Mouse (Mus musculus) MEL-GATA-1-ER (cell line): ENCODE results near the gene Tnni3k.

Source experiments
- DNase-seq: peaks from one replicate; pipeline ENCODE4 v3.0.0-alpha.2; 2012; ENCODE audit warnings: low read depth; ENCODE audit errors: extremely low read depth

The Tnni3k gene

DNA sequence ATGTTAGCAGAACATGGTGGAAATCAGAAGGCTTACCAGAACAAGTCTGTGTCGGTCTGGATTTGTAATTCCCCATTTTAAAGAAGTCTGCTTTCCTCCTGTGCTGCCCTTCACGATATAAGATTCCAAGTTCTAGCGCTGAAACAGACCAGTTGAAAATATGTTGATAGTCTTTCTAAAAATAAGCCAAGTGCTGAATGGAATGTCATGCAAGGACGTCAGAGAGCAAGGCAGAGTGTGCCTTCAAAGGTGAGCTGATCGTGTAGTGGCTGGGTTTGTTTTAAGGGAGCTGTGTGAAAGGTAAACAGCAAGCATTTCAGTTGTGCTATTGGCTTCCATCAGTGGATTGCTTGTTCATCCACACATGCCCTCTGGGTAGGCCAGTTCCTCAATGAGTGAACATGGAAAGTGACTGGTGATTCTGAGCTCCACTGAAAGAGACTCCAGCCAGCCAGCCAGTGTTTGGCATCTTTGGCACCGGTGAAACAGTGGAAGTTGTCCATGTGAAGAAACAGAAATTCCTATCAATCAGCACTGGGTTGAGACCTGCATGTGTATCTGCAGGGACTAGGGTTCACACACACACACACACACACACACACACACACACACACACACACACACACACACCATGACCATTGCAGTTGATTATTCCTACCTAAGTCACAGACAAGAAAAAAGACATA, at the start of gene Tnni3k:
TSS of gene Tnni3k (minus strand) at position 177 of the 686 bp plus-strand sequence.
- no peak for DNase-seq

DNA sequence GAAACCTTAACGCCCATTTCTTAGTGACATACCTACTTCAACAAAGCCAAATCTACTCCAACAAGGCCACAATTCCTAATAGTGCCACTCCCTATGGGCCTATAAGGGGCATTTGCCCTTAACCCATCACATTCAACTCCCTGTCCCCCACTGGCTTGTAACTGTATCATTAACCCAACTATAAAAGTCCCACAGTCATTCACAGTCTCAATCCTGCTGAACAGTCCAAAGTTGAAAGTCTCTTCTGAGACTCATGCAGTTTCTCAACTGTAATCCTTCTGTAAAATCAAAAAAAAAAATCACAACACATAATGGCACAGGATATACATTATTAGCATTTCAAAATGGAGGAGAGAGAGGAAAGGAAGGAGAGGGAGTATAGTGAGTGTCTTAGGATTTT, 44.1 kb upstream of the Tnni3k start:
- DNase-seq: no peak

DNA sequence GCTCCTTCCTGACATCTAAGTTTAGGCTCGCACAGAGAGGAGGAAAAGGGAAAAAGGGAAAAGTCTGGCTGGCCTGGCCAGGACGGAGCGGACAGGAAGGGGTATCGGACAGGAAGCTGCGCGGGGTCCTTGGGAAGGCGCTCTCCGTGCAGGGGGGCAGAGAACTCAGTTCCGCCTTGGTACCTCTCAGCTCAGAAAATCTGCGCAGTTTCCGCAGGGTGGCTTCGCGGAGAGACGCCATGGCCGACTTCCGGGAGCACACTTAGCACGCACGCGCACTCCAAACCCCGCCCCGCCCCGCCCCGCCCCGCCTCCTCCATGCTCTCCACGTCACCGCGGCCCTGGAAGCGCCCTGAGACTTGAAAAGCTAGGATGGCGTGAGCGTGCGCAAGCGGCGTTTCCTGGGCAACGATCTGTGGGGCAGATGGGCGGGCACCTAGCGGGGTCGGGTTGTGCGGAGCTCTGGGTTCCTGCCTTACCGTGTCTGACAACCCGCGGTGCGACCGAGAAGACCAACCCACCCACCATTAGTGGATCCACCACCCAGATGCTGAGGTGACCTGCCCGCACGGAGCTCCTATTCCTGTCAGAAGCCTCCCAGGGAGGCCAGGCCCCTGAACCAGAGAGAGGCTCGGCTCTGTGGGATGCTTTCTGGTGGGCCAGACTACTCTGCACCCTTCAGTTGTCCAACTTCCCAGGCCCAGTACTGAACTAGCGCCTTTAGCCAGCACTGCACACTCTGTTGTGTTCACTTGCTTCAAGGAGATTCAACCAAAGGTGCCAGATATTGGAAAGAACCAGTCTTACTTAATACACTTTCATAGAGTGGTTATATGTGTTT, 38.1 kb upstream of the Tnni3k start, which contains the start of the genes Fpgt and Lrriq3:
TSS of gene Fpgt (minus strand) at position 288 of the 841 bp plus-strand sequence.
TSS of gene Lrriq3 (plus strand) at position 319 of the 841 bp plus-strand sequence.
- DNase-seq: peak; percentile 86

DNA sequence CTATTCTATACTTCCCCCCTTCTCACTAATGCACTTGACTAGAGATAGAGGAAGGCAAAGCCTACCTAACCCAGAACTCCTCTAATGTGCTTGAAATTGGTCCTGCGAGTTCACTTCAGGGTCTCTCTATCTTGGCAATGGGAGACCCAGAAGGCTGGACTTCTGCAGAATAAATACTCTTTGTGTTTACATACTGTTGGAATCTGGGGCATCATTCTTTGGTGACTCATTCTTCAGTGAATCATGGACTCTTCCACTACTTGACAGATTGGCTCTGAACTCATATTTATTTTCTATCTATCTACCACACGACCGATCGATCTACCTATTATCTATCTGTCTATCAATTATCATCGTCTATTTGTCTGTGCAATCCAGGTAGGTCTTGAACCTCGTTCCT, 36.9 kb upstream of the Tnni3k start:
- no peak for DNase-seq

DNA sequence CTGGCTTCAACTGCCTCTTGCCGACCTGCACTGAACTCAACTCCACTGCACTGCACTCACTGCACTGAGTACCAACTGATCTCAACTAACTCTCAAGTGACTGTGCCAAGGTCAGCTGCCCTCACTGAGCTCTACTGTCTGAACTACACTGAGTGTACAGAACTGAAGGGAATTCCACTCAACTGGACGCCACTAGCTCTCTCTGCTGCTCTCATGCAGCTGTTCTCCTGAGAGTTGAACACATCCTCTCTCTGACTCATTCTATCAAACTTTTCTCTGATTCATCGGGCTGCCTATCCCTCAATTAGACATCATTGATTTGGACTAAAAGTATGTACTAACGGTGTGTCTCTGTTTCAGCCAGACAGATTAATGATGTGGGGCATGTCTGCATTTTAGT, 22.7 kb upstream of the Tnni3k start:
- DNase-seq: no peak

DNA sequence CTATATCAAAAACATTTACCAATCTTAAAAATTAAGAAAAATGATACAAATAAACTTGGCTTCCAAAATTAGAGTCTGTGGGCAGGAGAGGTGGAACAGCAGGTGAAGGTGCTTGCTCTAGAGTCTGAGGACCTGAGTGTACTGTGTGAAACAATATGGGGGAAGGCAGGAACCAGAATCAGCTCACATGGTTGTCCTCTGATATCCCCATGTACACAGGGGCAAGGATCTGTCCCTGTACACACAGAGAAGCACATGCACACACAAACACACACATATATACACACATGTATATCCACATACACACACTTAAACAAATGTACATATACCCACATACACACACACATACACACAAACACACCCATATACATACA, 4.2 kb upstream of the Tnni3k start:
- DNase-seq: no peak

DNA sequence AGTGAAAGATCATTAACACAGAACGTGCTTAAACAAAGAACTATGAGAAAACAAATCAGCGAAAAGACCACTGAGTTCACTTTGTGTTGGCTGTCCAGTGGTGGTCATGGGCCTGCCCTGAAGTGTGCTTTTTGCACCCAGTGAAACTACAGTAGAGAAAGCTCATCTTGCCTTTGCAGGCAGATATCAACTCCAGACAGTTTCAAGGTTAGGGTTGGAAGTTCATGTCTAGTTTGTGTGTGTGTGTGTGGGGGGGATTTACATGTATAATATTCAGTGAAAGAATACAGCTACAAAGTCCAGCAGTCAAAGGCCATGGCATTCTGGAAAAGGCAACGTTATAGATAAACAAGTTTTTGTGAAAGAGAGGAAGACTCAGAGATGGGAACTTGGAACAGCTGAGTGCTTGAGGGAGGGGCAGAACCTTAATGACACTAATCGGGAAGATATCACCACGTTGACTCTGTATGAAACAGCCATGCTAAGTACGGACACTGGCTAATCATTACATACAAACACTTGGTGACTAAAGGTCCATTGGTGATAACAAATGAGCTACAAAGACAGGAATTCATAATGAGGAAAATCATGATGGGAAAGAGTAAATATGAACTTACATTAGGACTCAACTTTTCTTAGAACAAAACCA, 3.7 kb upstream of the Tnni3k start:
- no peak for DNase-seq

DNA sequence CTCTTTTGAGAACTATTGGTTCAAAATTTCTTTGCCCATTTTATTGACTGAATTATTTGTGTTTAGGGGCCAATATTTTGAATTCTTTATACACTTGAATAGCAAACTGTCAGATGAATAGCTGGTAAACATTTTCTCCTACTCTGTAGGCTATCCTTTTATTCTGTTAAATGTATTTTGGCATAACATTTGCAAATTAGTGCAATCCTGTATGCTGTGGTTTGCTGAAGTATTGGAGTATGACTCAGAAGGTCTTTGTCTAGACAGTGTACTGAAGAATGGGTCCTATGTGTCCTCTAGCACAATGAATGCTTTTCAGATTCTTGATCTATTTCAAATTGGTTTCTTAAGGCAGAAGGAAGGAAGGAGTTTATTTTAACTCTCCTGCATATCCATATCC, 2.4 kb upstream of the Tnni3k start:
- DNase-seq: no peak

DNA sequence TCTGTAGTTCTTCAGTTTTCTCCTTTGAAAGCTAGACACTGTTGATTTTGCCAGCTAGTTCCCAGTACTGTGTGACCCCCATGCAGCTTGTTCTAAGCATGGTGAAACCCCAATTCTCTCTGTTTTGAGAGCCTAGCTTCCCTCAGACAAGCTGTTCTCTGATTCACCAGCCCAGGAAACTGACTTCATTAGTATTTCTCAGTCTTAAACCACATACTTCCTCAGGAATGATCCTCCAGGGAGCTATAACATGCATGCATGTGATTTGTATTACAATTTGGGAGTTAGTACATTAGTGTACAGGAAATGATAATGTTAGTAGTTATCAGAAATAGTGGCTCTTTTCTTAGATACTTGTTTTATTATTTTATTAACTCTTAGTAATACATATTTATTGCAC, 1.4 kb upstream of the Tnni3k start:
- no peak for DNase-seq

DNA sequence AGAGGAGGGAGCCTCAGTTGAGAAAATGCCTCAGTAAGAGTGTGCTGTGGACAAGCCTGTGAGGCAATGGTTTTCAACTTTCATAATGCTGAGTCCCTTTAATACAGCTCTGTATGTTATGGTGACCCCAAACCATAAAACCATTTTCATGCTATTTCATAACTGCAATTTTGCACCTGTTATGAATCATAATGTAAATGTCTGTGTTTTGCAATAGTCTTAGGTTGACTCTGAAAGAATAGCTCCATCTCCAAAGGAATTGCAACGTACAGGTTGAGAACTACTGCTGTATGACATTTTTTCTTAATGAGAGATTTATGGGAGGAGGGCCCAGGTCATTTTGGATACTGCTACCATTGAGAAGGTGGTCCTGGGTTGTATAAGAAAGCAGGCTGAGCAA, 2.0 kb downstream of the Tnni3k start:
- DNase-seq: no peak

DNA sequence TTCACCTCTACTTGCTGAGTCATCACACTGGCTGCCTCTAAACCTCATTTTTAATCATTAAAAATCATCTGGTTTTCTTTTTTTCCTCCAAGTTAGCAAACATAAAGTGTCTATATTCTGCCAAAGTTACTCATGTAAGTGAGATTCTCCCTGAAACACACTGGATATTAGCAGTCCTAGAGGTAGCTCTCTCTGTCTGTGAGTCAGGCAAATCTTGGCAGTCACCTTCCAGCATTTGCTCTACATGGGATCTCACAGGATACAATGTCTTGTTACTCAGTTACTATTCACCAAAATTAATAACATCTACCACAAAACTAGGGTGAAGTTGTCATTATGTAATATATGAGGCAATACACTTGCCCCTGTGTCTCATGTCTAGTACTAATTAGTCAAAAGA, 3.2 kb downstream of the Tnni3k start:
- DNase-seq: no peak

DNA sequence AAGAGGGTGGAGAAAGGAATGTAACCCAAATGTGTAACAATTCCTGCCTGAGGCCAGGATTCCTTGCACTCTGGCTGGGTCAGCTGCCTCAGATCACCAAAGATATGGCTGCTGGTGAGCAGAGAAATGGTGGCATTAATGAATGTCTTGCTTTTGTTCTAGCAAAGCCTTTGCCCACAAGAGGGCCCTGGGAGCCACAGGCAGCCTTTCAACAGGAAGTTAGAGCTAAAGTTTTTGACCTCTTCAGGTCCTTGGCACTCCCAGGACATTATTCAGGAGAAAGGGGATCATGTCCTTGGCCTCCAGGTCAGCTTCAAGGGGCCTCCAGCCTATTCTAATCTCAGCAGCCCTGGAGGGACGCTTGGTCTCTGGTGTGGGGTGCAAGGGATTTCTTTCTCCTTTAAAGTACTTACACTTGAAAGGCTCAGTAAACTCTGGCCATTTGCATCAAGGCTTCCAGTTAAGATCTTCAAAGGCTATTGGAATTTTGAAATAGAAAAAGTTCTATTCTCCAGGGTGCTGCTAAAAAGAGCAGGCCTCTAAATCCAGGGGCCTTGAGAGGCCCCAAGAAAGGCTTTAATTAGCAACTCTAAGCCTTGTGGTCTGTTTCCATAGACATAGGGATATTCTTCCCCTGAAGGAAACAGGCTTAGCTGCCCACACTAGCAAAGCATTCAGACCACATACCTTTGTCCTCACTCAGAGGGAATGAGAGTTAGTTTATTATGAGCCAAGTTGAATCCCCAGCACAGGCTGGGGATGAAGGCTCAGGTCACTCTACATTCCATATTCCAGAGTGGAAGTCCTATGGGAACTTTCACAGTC, 16.0 kb downstream of the Tnni3k start:
- no peak for DNase-seq

DNA sequence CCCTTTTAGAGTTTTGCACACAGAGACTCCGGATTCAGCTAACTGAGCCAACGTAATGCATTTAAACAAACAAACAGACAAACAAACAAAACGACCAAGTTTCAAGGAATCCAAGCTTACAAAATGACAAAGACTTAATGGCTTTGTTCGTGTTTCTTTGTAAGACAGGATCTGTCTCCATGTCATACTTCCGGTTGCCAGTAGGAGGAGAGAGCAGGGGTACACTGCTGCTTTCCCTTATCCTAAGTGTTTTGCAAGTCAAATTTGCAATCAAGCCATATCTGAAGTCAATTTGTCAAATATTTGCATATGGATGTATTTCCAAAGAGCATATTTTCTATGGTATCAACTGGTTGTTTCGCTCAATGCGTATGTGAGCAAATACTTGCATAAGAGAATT, 20.9 kb downstream of the Tnni3k start:
- no peak for DNase-seq

DNA sequence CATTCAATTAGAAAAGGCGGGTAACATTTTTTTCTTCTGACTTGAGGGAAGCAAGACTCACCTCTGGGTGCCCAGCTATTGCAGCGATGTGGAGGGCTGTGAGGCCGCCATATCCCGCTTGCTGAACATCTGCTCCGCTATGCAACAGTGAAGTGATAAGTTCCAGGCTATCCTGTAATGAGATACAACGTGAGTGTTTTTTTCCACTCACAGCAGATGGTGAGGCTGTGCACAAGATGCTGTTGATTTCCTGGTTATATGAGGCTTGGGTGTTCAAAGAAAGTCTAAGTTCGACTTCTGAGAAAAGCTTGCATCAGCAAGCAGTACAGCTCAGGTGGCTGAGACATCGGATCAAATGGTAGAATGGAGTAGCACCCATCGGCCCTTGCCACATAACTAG, 25.0 kb downstream of the Tnni3k start:
- DNase-seq: no peak

DNA sequence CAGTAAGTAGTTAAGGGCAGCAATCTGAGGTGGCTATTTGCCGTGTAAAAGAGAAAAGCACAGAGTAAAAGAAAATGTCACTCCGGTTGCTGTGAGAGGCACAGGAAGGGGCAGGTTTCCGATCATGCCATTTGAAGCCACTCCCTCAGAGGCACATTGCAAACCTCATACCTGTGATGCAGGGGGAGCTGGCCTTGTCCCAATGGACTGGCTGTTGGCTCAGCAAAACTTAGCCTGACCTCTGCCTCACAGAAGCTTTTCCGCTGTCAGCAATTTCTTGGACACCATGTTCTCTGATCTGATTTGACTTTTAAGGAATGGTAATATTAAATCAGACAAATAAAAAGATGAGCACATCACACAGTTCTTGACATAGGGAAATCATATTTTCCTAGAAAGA, 52.4 kb downstream of the Tnni3k start:
- no peak for DNase-seq

DNA sequence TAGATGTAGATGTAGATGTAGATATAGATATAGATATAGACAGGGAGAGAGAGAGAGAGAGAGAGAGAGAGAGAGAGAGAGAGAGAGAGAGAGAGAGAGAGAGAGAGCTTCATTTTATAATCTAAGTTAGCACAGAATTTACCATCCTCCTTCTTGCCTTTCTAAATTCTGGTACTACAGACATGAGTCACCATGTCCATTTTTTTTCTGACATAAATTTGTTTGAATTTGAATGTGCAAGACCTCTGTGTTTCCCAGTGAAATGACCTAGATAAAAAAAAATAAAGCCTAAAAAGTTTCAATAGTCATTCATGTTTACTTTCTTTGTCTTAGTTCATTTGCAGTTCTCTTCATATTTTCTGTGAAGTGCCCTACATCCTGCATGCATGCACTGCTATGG, 54.2 kb downstream of the Tnni3k start:
- no peak for DNase-seq

DNA sequence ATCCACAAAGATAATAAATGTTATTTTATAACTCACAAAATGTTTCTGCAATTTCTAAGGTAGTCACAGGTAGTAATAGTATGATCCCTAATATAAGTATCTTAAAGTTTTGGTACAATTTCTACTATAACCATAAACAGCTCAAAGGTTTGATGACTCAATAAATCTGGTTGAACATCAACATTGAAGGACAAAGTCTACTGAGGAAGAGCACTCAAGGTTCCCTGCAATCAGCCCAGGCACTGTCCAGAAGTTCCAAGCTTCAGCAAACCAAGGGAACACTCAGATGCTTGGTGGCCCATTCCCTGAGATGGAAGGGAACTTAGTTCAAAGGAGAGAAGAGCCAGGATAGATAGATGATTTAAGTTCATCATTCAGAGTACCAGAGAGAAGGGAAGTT, 62.5 kb downstream of the Tnni3k start:
- DNase-seq: no peak

DNA sequence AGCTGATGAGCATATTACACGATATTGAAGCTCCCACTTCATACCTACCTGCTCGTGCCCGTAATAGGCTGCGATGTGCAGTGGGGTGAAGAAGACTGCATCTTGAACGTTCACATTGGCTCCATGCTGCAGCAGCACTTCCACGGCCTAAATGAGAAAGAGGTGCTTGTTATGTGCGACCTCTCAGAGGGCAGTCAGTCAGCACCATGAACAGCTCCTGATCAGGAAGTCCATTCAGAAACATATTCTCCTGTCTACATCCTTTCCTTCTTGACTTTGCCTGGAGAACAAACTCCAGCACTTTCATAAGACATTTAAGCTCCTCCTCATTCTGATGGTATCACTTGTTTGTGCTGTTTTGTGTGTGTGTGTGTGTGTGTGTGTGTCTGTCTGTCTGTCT, 76.1 kb downstream of the Tnni3k start:
- DNase-seq: no peak

DNA sequence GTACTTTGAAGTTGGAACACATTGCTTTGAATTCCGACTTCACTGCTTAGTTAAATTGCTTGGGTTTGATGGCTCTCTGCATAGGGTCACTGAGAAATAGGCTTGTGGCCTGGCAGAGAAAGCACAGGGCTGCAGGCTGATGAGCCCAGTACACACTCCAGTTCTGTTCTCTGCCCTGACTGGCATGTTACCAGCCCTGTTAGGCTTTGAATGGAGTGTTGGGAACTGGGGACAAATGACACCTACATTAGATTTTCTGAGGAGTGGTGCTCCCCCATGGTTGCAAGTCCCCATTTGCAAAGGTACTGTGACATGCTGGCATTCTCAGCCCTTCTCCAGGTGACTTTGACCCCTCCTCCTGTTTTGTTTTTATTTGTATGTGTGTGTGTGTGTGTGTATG, 83.6 kb downstream of the Tnni3k start:
- DNase-seq: no peak

DNA sequence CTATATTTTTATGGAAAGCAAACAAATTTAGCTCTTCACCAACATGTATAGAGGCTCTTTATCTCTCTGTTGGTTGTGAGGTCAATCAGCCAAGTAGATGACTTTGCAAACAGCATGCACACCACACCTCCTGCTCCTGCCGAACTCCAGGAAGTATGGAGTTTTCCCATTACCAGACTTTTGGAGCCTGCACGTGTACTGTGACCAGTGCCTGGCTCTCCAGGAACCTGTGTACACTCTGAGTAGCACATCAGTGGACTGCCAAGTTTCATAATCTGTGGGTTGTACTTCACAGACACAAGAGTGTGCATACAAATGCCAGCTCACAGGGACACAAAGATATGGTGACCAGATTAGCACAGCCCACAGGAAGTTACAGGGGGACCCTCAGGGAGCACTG, 84.2 kb downstream of the Tnni3k start:
- no peak for DNase-seq

DNA sequence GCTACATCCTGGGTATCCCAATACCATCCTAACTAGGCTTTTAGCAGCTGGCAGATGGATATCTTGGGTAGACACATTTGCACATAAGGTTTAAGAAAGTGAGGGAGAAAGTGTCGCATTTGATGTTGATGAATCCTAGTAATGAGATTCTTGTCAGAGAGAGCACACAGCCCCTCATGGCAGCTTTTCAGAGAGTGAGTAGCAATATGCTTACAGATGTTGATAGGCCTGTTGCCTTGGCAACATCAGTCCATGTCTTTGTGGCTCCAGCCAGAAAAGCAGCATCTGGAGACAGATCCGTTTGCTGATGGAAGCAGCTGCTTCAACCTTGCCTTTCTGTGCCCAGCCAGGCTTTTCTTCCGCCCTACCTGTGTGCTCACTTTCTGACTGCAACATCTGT, 93.9 kb downstream of the Tnni3k start:
- DNase-seq: no peak

DNA sequence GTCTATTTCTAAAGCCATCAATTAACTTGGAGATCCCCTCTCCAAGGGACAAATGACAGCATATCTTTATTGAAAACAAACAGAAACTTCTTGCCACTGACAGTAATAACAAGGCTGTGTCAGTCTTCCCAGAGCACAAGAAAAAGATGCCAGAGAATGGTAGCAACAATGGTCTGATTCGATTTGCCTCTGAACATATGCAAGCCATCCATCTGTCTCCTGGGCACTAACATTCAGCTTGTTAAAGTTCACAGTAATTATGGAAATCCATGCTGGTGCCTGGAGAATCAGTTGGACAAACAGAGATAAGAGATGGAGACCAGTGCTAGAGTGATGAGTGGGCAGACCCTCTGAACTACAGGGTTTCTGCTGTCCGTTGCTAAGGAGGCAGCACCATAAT, 102.1 kb downstream of the Tnni3k start:
- no peak for DNase-seq
